Comparison of ENCODE assay signal across 8 mouse cellular contexts in genomic region chr5:35609381-35609780, GRCm38 (mm10).
A peak's percentile ranks its signal among the peaks of the same experiment; 100 is the strongest.
DNase-seq lines count a peak whose midpoint lies in the region.

No protein-coding gene starts in this region.

- DNase-seq in right cerebral cortex, postnatal 10 days (ENCODE audit: low spot score in 2 of 2) = peak; percentile 44 to 55
- no peak for DNase-seq in right cerebral cortex, postnatal 36 days (ENCODE audit: low spot score in 2 of 2)
- DNase-seq in forelimb bud, embryonic 11.5 days (ENCODE audit: low read depth, low spot score) = peak; percentile 74
- peak; percentile 35 for DNase-seq in induced T-regulatory cell, adult 2 months (ENCODE audit: low read depth)
- peak; percentile 88 for DNase-seq in mesoderm, embryonic 11.5 days (ENCODE audit: low read depth, low spot score)
- no peak for DNase-seq in thymus, postnatal 10 days (ENCODE audit: low spot score in 2 of 2)
- no peak for DNase-seq in spleen, postnatal 10 days (ENCODE audit: low spot score in 2 of 2)
- no peak for DNase-seq in spleen, postnatal 4 days (ENCODE audit: low spot score in 2 of 2)

Comparison
In these comparisons a context has a peak if more than half of its experiments do, and no peak if none do; other contexts are left out.
1. DNase-seq: peak in right cerebral cortex, postnatal 10 days (2 of 2), forelimb bud, embryonic 11.5 days (single experiment), induced T-regulatory cell, adult 2 months (single experiment) and mesoderm, embryonic 11.5 days (single experiment); none in right cerebral cortex, postnatal 36 days (0 of 2), thymus, postnatal 10 days (0 of 2), spleen, postnatal 10 days (0 of 2) and spleen, postnatal 4 days (0 of 2).